Mouse (Mus musculus) small intestine, adult 2 months (tissue): ENCODE measurements around the gene Id3. TPM values are rescaled to one million over a fixed set of nuclear protein-coding genes. Genes with fewer than 3 reads are reported as not detected.
A peak's percentile ranks its signal among the peaks of the same experiment; 100 is the strongest.

Experiments used
- H3K27ac ChIP-seq: fragments of 200-500 bp; 2 replicates; pipeline ENCODE4 v1.5.1; 2012; ENCODE audit warnings: low read depth, low read length, control low read depth, inconsistent platforms; ENCODE audit not compliant: insufficient read depth
- H3K27me3 ChIP-seq: fragments of 200-500 bp; 2 replicates; pipeline ENCODE4 v1.6.1; 2012; ENCODE audit warnings: mild to moderate bottlenecking, moderate library complexity, low read length, inconsistent platforms; ENCODE audit not compliant: control insufficient read depth, insufficient read depth
- H3K36me3 ChIP-seq: fragments of 200-500 bp; 2 replicates; pipeline ENCODE4 v1.6.1; 2012; ENCODE audit warnings: mild to moderate bottlenecking, low read length, control low read depth, inconsistent platforms; ENCODE audit not compliant: control insufficient read depth, insufficient read depth
- H3K4me1 ChIP-seq: fragments of 200-500 bp; 2 replicates; pipeline ENCODE4 v1.6.1; 2012; ENCODE audit warnings: low read length, inconsistent platforms, mixed read lengths; ENCODE audit not compliant: control insufficient read depth, insufficient read depth, insufficient read length
- H3K4me3 ChIP-seq: fragments of 200-500 bp; 2 replicates; pipeline ENCODE4 v1.5.1; 2012; ENCODE audit warnings: low read depth, mild to moderate bottlenecking, control low read depth, inconsistent platforms, low read length, moderate library complexity
- CTCF ChIP-seq: fragments of 200-500 bp; IDR thresholded peaks from 2 replicates; pipeline ENCODE4 v1.5.1; 2012; ENCODE audit warnings: low read depth, mild to moderate bottlenecking, control low read depth, inconsistent platforms, low read length, moderate library complexity, mixed read lengths; ENCODE audit not compliant: insufficient replicate concordance, insufficient read length; ENCODE audit errors: extremely low read depth
- POLR2A ChIP-seq: fragments of 200-500 bp; IDR thresholded peaks from 2 replicates; pipeline ENCODE4 v1.6.1; 2012; ENCODE audit warnings: low read depth, mild to moderate bottlenecking, control low read depth, inconsistent platforms, low read length, moderate library complexity
- WGBS: fragments of 180-500 bp; shearing (Covaris S2); methylation state at CpG from one replicate; pipeline ENCODE4 v1.1.7; 2018; 5-methylcytosine and 5-hydroxymethylcytosine counted together
- polyA plus RNA-seq: library from polyadenylated mRNA; depleted of rRNA; stranded (reverse); fragments of >200 nt; gene quantifications from 2 replicates; pipeline ENCODE4 v1.2.3, GENCODE M21; 2012

Id3 gene
- polyA plus RNA-seq, 1 experiment: 519 TPM

DNA sequence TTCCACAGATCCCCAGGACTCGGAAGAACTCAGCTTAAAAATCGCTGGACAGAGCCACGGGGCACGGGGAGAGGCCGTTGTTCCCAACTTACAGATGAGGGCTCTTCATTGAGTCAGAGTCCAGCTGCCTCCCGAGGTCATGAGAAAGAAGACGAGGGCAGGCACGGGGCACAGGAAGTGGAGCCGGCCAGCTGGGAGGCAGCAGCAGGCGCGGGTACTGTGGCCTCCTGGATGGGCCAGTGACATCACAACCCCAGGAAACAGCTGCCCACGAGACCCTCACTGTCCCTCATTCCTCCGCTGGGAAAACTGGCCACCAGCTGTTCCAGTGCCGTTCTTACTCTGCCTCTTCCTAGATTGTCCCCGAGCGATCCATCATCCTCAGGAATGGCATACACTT, 23.3 kb upstream of the Id3 start:
- Histone ChIP-seq H3K27ac (no peak overlapping the region), H3K36me3 (no peaks in the 10 kb centered on the region), H3K4me1 (peaks cover 14% of the 10 kb centered on the region), H3K27me3 (no peaks in the 10 kb centered on the region), H3K4me3 (no peak overlapping the region)
- no peak for TF ChIP-seq POLR2A
- TF ChIP-seq CTCF: no peak
- WGBS: 44% methylated on average over 16 of the region's 16 CpGs

GRCm38 (mm10) chr4:136121158-136121557, 22.1 kb upstream of the Id3 start:
- H3K27ac ChIP-seq: no peak overlapping the region

DNA sequence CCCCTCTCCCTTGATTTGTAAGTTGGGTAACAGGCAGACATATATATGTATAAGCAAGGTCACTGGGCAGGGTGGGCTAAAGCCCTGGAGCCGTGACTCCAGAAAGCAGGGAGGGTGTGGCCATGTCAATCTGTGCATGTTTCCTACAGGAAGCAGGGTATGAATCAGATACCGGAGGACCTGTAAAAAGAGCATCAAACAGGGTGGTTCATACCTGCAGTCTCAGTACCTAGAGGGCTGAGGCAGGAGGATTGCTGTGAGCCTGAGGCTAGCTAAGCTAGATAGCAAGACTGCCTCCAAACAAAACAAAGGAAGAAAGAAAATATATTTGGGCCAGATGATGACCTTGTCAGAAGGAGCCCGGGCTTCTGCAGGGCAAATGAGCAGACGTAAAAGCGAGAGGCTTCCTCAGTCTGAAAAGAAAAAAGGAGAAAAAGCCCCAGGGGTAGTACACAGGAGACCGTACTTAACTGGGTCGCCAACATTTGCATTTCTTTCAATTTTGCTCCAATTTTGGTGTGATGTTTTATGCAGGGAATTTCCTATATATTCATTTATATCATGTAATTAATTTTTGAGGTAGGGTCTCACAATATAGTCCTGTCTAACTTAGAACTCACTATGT, 21.3 kb upstream of the Id3 start:
- WGBS: 87% methylated on average over 7 of the region's 7 CpGs
- no peak overlapping the region for H3K27ac ChIP-seq
- no peak overlapping the region for H3K4me3 ChIP-seq
- H3K4me1 ChIP-seq: peaks cover 12% of the 10 kb centered on the region
- no peaks in the 10 kb centered on the region for H3K36me3 ChIP-seq
- TF ChIP-seq POLR2A: no peak
- no peak for TF ChIP-seq CTCF
- no peaks in the 10 kb centered on the region for H3K27me3 ChIP-seq

More at GRCm38 (mm10) chr4:136121158-136121557, 22.1 kb upstream of the Id3 start:
- TF ChIP-seq CTCF (no peak), POLR2A (no peak)
- Histone ChIP-seq H3K4me3 (no peak overlapping the region), H3K36me3 (no peaks in the 10 kb centered on the region), H3K4me1 (peaks cover 14% of the 10 kb centered on the region), H3K27me3 (no peaks in the 10 kb centered on the region)
- WGBS: 89% methylated on average over 3 of the region's 3 CpGs

DNA sequence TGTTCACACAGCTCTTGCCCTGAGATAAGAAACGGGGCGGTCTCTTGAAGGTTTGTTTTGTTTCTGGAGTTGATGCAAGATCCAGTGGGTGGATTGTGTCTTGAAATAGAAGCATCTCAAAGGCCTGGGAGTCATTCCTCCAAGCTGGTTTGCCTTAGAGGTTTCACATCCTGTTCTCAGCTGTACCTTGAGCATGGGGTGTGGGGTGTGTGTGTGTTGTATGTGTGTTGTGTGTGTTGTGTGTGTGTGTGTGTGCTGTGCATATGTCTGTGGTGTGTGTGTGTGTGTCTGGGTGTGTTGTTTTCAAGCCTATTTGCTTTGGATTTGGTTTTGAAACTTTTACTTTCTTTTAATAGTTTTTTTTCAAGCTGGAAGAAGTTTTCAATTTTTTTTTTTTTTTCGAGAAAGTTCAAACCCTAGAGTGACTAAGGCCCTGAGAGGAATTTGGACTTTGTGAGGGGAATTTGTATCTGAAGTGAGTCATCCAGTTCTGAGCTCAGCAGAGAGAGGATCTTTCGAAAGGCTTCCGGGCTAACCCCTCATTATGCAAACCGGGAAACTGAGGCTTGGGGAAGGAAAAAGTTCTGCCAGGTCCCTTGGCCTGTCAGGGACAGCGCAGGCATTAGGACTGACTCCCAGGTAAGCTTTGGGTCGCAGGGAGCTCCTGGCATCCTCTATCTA, 20.0 kb upstream of the Id3 start:
- WGBS: 15% methylated on average over 8 of the region's 8 CpGs
- H3K36me3 ChIP-seq: no peaks in the 10 kb centered on the region
- H3K4me1 ChIP-seq: peaks cover 11% of the 10 kb centered on the region
- peak overlapping the region; percentile 98 for H3K27ac ChIP-seq
- peak overlapping the region; percentile 37 for H3K4me3 ChIP-seq
- TF ChIP-seq CTCF: no peak
- TF ChIP-seq POLR2A: no peak
- no peaks in the 10 kb centered on the region for H3K27me3 ChIP-seq

DNA sequence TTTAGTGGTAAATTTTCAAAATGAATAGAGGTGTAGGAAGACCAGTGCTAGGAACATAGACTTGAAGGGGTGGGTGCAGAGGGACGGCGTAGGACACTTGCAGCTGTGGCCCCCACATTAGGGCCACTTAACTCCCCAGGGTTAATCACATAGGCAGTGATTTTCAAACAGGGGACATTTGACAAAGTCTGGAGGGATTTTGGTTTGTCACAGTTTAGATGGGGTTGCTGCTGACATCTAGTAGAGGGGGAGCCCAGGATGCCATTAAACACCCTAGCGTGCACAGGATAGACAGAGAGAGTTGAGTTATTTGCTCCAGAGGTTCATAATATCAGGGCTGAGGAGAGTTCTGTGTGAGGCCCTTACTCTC, 19.5 kb upstream of the Id3 start:
- Histone ChIP-seq H3K4me1 (peaks cover 11% of the 10 kb centered on the region), H3K27ac (peak overlapping the region; percentile 90), H3K36me3 (no peaks in the 10 kb centered on the region), H3K27me3 (no peaks in the 10 kb centered on the region), H3K4me3 (peak overlapping the region; percentile 37)
- TF ChIP-seq POLR2A: no peak
- TF ChIP-seq CTCF: no peak
- WGBS: 74% methylated on average over 3 of the region's 3 CpGs

GRCm38 (mm10) chr4:136124581-136124980, 18.7 kb upstream of the Id3 start:
- WGBS: 98% methylated on average over 4 of the region's 4 CpGs
- Histone ChIP-seq H3K36me3 (no peaks in the 10 kb centered on the region), H3K4me1 (peaks cover 11% of the 10 kb centered on the region), H3K4me3 (no peak overlapping the region), H3K27me3 (no peaks in the 10 kb centered on the region), H3K27ac (no peak overlapping the region)
- TF ChIP-seq CTCF (no peak), POLR2A (no peak)

- Histone ChIP-seq H3K4me3 (no peak overlapping the region), H3K36me3 (no peaks in the 10 kb centered on the region), H3K27ac (no peak overlapping the region), H3K4me1 (peaks cover 11% of the 10 kb centered on the region), H3K27me3 (no peaks in the 10 kb centered on the region)
- TF ChIP-seq CTCF: no peak
- no peak for TF ChIP-seq POLR2A
- WGBS: 89% methylated on average over 11 of the region's 11 CpGs
Observed at GRCm38 (mm10) chr4:136125458-136125857, 17.8 kb upstream of the Id3 start.
